ENCODE assay signal across 10 mouse cellular contexts in genomic region chr14:45155511-45156173, GRCm38 (mm10).
DNase-seq lines count a peak whose midpoint lies in the region.
"Had no signal": no experiment of that assay in that cellular context is flagged by ENCODE, and none has a peak within 500 bp of the region (broad histone marks: within the 10 kb centered on the region; RNA-seq: fewer than 3 reads in every experiment).

No protein-coding gene starts in this region.

- peak; percentile 26 for DNase-seq in lung, postnatal 36 days
- no peak for DNase-seq in lung, postnatal 4 days
- peak; percentile 24 for DNase-seq in c-Kit-positive CD71-negative TER-119-negative erythroid progenitor cells, embryonic 14.5 days (ENCODE audit: low read depth)
- peak; percentile 16 to 18 for DNase-seq in spleen, adult 18-20 months
- no peak for DNase-seq in left cerebral cortex, adult 11 months (ENCODE audit: low spot score)
- DNase-seq in cerebellum, postnatal 36 days = no peak
- DNase-seq in kidney, postnatal 25 days = no peak
- DNase-seq: cerebellum, adult 11-12 months; kidney, adult 11 months; left cerebral cortex, postnatal 4 days had no signal

Comparison
In these comparisons a context has a peak if more than half of its experiments do, and no peak if none do; other contexts are left out.
1. DNase-seq: peak in lung, postnatal 36 days (single experiment), c-Kit-positive CD71-negative TER-119-negative erythroid progenitor cells, embryonic 14.5 days (single experiment) and spleen, adult 18-20 months (2 of 2); none in lung, postnatal 4 days (0 of 2), left cerebral cortex, adult 11 months (single experiment), cerebellum, postnatal 36 days (0 of 2) and kidney, postnatal 25 days (0 of 2).